Mouse (Mus musculus) intestine, embryonic 14.5 days (tissue): ENCODE measurements around the gene Rsf1. TPM values are rescaled to one million over a fixed set of nuclear protein-coding genes. Genes with fewer than 3 reads are reported as not detected.

ENCODE experiments used
- ATAC-seq: fragments of 200-750 bp; cut with Nextera tagmentation; replicated peaks from 2 replicates; pipeline ENCODE4 v1.8.0; 2017; ENCODE audit warnings: low read depth, moderate number of reproducible peaks, moderate TSS enrichment, moderate library complexity; ENCODE audit not compliant: low FRiP score, low TSS enrichment
- DNase-seq: peaks from one replicate; pipeline ENCODE4 v3.0.0-alpha.2; 2018; ENCODE audit warnings: low spot score
- H3K27ac ChIP-seq: fragments of 300-500 bp; sonication (generic); 2 replicates; pipeline ENCODE4 v1.5.1; 2014; ENCODE audit warnings: low read depth, mild to moderate bottlenecking, control low read depth
- H3K27me3 ChIP-seq: fragments of 300-500 bp; sonication (generic); replicated peaks from 2 replicates; pipeline ENCODE4 v1.6.1; 2014; ENCODE audit warnings: low read length, control low read depth; ENCODE audit not compliant: control insufficient read depth, insufficient read depth
- H3K36me3 ChIP-seq: fragments of 300-500 bp; sonication (generic); 2 replicates; pipeline ENCODE4 v1.6.1; 2014; ENCODE audit warnings: low read length, control low read depth; ENCODE audit not compliant: control insufficient read depth, insufficient read depth
- H3K4me1 ChIP-seq: fragments of 300-500 bp; sonication (generic); replicated peaks from 2 replicates; pipeline ENCODE4 v1.6.1; 2014; ENCODE audit warnings: low read length, control low read depth, mixed read lengths; ENCODE audit not compliant: control insufficient read depth, insufficient read depth
- H3K4me2 ChIP-seq: fragments of 300-500 bp; sonication (generic); 2 replicates; pipeline ENCODE4 v1.6.1; 2014; ENCODE audit warnings: low read length
- H3K4me3 ChIP-seq: fragments of 300-500 bp; sonication (generic); 2 replicates; pipeline ENCODE4 v1.5.1; 2014; ENCODE audit warnings: low read depth, low read length, control low read depth, mixed read lengths
- H3K9ac ChIP-seq: fragments of 300-500 bp; sonication (generic); 2 replicates; pipeline ENCODE4 v1.6.1; 2014; ENCODE audit warnings: mild to moderate bottlenecking, low read length
- H3K9me3 ChIP-seq: fragments of 300-500 bp; sonication (generic); 2 replicates; pipeline ENCODE4 v1.6.1; 2016; ENCODE audit warnings: low read length, control low read depth; ENCODE audit not compliant: control insufficient read depth
- WGBS: fragments of 180-500 bp; shearing (Covaris S2); extraction: QIAGEN DNeasy Blood & Tissue Kit; methylation state at CpG from one replicate; pipeline ENCODE4 v1.1.7; 2014; 5-methylcytosine and 5-hydroxymethylcytosine counted together
- polyA plus RNA-seq: library from polyadenylated mRNA; unstranded; fragments of >200 nt; fragmentation: Nextera tagmentation; extraction: Ambion mirVana; gene quantifications from 2 replicates; pipeline ENCODE4 v1.2.1, GENCODE M21; 2014

Gene Rsf1
- polyA plus RNA-seq, 1 experiment from 2014 or later, result 20.3 TPM

GRCm38 (mm10) chr7:97735021-97735420 is 155.3 kb downstream of the Rsf1 start:
- Histone ChIP-seq H3K9ac (no peak overlapping the region), H3K4me2 (no peak overlapping the region)

GRCm38 (mm10) chr7:97735886-97736420 is 156.3 kb downstream of the Rsf1 start:
- no peak overlapping the region for H3K9ac ChIP-seq
- H3K4me1 ChIP-seq, result 0 out of 2 replicates have a peak, but pooled peaks cover 4% of the 10 kb centered on the region
- no peak overlapping the region for H3K27ac ChIP-seq
- 0 out of 2 replicates have a peak, but pooled peaks cover 3% of the 10 kb centered on the region for H3K27me3 ChIP-seq
- 56% methylated on average over 4 of the region's 4 CpGs for WGBS
- no peak for DNase-seq
- H3K36me3 ChIP-seq, result no peaks in the 10 kb centered on the region
- no peak overlapping the region for H3K4me3 ChIP-seq
- no peaks in the 10 kb centered on the region for H3K9me3 ChIP-seq
- no peak for ATAC-seq
- no peak overlapping the region for H3K4me2 ChIP-seq

More at GRCm38 (mm10) chr7:97735021-97735420, 155.3 kb downstream of the Rsf1 start:
- Histone ChIP-seq H3K27ac (no peak overlapping the region), H3K4me3 (no peak overlapping the region), H3K4me1 (0 out of 2 replicates have a peak, but pooled peaks cover 4% of the 10 kb centered on the region), H3K9me3 (no peaks in the 10 kb centered on the region), H3K27me3 (0 out of 2 replicates have a peak, but pooled peaks cover 3% of the 10 kb centered on the region), H3K36me3 (no peaks in the 10 kb centered on the region)
- DNase-seq, result no peak
- 82% methylated on average over 8 of the region's 8 CpGs for WGBS
- no peak for ATAC-seq

GRCm38 (mm10) chr7:97737256-97737637 is 157.6 kb downstream of the Rsf1 start:
- WGBS, result 7% methylated on average over 12 of the region's 12 CpGs
- Histone ChIP-seq H3K9me3 (no peaks in the 10 kb centered on the region), H3K4me2 (peak overlapping the region; percentile 69), H3K27me3 (0 out of 2 replicates have a peak, but pooled peaks cover 3% of the 10 kb centered on the region), H3K36me3 (no peaks in the 10 kb centered on the region), H3K27ac (no peak overlapping the region), H3K4me3 (peak overlapping the region; percentile 60), H3K9ac (peak overlapping the region; percentile 44), H3K4me1 (0 out of 2 replicates have a peak, but pooled peaks cover 4% of the 10 kb centered on the region)
- DNase-seq (no peak), ATAC-seq (no peak)

GRCm38 (mm10) chr7:97737638-97738456 is 158.2 kb downstream of the Rsf1 start, which contains the start of gene Aqp11:
Gene Aqp11, minus strand, starts transcription at chr7:97738289.
- Histone ChIP-seq H3K9ac (peak within 1 kb of the TSS; percentile 44), H3K4me3 (peak within 1 kb of the TSS; percentile 60), H3K4me1 (0 out of 2 replicates have a peak, but pooled peaks cover 4% of the 10 kb centered on the region), H3K36me3 (no peaks in the 10 kb centered on the region), H3K4me2 (peak within 1 kb of the TSS; percentile 69), H3K9me3 (no peaks in the 10 kb centered on the region), H3K27me3 (0 out of 2 replicates have a peak, but pooled peaks cover 3% of the 10 kb centered on the region), H3K27ac (no peak within 1 kb of the TSS)
- WGBS, result under 1% methylated on average over 55 of the region's 64 CpGs
- ATAC-seq (peak; percentile 95), DNase-seq (peak; percentile 90)

GRCm38 (mm10) chr7:97740948-97741347 is 161.3 kb downstream of the Rsf1 start:
- no peaks in the 10 kb centered on the region for H3K9me3 ChIP-seq
- no peak overlapping the region for H3K4me3 ChIP-seq
- WGBS, result 57% methylated on average over 10 of the region's 10 CpGs
- no peak for ATAC-seq
- no peak overlapping the region for H3K27ac ChIP-seq
- H3K9ac ChIP-seq, result no peak overlapping the region
- H3K36me3 ChIP-seq, result no peaks in the 10 kb centered on the region
- DNase-seq, result no peak
- H3K27me3 ChIP-seq, result 0 out of 2 replicates have a peak, but pooled peaks cover 3% of the 10 kb centered on the region
- H3K4me2 ChIP-seq, result no peak overlapping the region
- H3K4me1 ChIP-seq, result 0 out of 2 replicates have a peak, but pooled peaks cover 4% of the 10 kb centered on the region

- Histone ChIP-seq H3K36me3 (no peaks in the 10 kb centered on the region), H3K4me1 (0 out of 2 replicates have a peak, but pooled peaks cover 4% of the 10 kb centered on the region), H3K4me2 (no peak overlapping the region), H3K4me3 (no peak overlapping the region), H3K9me3 (no peaks in the 10 kb centered on the region), H3K27me3 (0 out of 2 replicates have a peak, but pooled peaks cover 2% of the 10 kb centered on the region), H3K27ac (no peak overlapping the region), H3K9ac (no peak overlapping the region)
- no peak for ATAC-seq
- no peak for DNase-seq
- WGBS, result 50% methylated on average over 1 of the region's 1 CpGs
These were observed 162.1 kb downstream of the Rsf1 start for GRCm38 (mm10) chr7:97741756-97742291.

Other genes starting within 250 kb of the Rsf1 start
- 2.1 and 3.4 TPM in 2 replicates for gene Usp35, start 247.9 kb upstream of the Rsf1 start, polyA plus RNA-seq
- gene Kctd21, start 247.6 kb upstream of the Rsf1 start, polyA plus RNA-seq, result 5.4 and 5.9 TPM in 2 replicates
- 46.2 and 48.6 TPM in 2 replicates for gene Alg8, start 208.3 kb upstream of the Rsf1 start, polyA plus RNA-seq
- gene Ndufc2, start 179.9 kb upstream of the Rsf1 start, polyA plus RNA-seq, result 386 and 389 TPM in 2 replicates
- gene Thrsp, start 162.2 kb upstream of the Rsf1 start, polyA plus RNA-seq, result 0.23 and 0.41 TPM in 2 replicates
- 1.7 and 2.2 TPM in 2 replicates for gene Kctd14, start 128.6 kb upstream of the Rsf1 start, polyA plus RNA-seq
- gene Ints4, start 98.9 kb upstream of the Rsf1 start, polyA plus RNA-seq, result 56.4 and 64.1 TPM in 2 replicates
- gene Aamdc, start 392 bp upstream of the Rsf1 start, polyA plus RNA-seq, result 48.8 and 54.0 TPM in 2 replicates
- gene Clns1a, start 116.7 kb downstream of the Rsf1 start, polyA plus RNA-seq, result 187 and 198 TPM in 2 replicates
- 19.7 and 26.3 TPM in 2 replicates for gene Aqp11, start 158.4 kb downstream of the Rsf1 start, polyA plus RNA-seq
- 39.3 and 42.8 TPM in 2 replicates for gene Pak1, start 208.7 kb downstream of the Rsf1 start, polyA plus RNA-seq